Mouse (Mus musculus) megakaryocyte, embryonic 14.5 days (primary cell): ENCODE data around the gene Nbeal2. TPM values are rescaled to one million over a fixed set of nuclear protein-coding genes. Genes with fewer than 3 reads are reported as not detected.
A peak's percentile ranks its signal among the peaks of the same experiment; 100 is the strongest.

Source experiments
- H3K27me3 ChIP-seq: replicated peaks from 2 replicates; pipeline ENCODE3; 2012; ENCODE audit warnings: inconsistent platforms
- H3K36me3 ChIP-seq: replicated peaks from 2 replicates; pipeline ENCODE3; 2012; ENCODE audit warnings: low read length, inconsistent platforms, mixed read lengths
- H3K4me1 ChIP-seq: 2 replicates; pipeline ENCODE4 v1.6.1; 2012; ENCODE audit warnings: inconsistent platforms
- H3K4me3 ChIP-seq: replicated peaks from 2 replicates; pipeline ENCODE3; 2012; ENCODE audit warnings: moderate library complexity, mild to moderate bottlenecking, inconsistent platforms
- H3K9me3 ChIP-seq: 2 replicates; pipeline ENCODE4 v1.6.1; 2012; ENCODE audit warnings: inconsistent platforms
- FLI1 ChIP-seq: IDR thresholded peaks from 2 replicates; pipeline ENCODE4 v1.6.1; 2012; ENCODE audit warnings: low read length, inconsistent platforms, mixed read lengths
- GATA1 ChIP-seq: IDR thresholded peaks from 3 replicates; pipeline ENCODE4 v1.6.1; 2012; ENCODE audit warnings: mixed read lengths, low read length, inconsistent platforms, borderline replicate concordance
- polyA plus RNA-seq: library from polyadenylated mRNA; stranded (reverse); fragments of >175 nt; gene quantifications from 2 replicates; pipeline ENCODE4 v1.2.3, GENCODE M21; 2012; ENCODE audit warnings: low replicate concordance; ENCODE audit not compliant: insufficient read depth

Nbeal2 gene
- polyA plus RNA-seq: 102 and 106 TPM in 2 replicates

GRCm38 (mm10) chr9:110653655-110654461, at the start of gene Nbeal2:
Gene Nbeal2, minus strand, starts transcription at chr9:110654161.
- Histone ChIP-seq H3K4me3 (peak within 1 kb of the TSS; percentile 98), H3K9me3 (no peaks in the 10 kb centered on the region), H3K4me1 (peaks cover 75% of the 10 kb centered on the region), H3K36me3 (peaks cover 34% of the 10 kb centered on the region), H3K27me3 (no peaks in the 10 kb centered on the region)
- TF ChIP-seq GATA1: no peak
- TF ChIP-seq FLI1: no peak

GRCm38 (mm10) chr9:110702848-110703247, 48.9 kb upstream of the Nbeal2 start:
- H3K4me1 ChIP-seq: peaks cover 71% of the 10 kb centered on the region
- H3K36me3 ChIP-seq: peaks cover 88% of the 10 kb centered on the region
- no peak for TF ChIP-seq GATA1
- no peak for TF ChIP-seq FLI1
- no peaks in the 10 kb centered on the region for H3K9me3 ChIP-seq
- no peaks in the 10 kb centered on the region for H3K27me3 ChIP-seq
- no peak overlapping the region for H3K4me3 ChIP-seq

GRCm38 (mm10) chr9:110701114-110702032, 47.4 kb upstream of the Nbeal2 start:
- TF ChIP-seq GATA1: no peak
- TF ChIP-seq FLI1: no peak
- H3K9me3 ChIP-seq: no peaks in the 10 kb centered on the region
- H3K36me3 ChIP-seq: peaks cover 88% of the 10 kb centered on the region
- H3K27me3 ChIP-seq: no peaks in the 10 kb centered on the region
- H3K4me1 ChIP-seq: peaks cover 69% of the 10 kb centered on the region
- H3K4me3 ChIP-seq: no peak overlapping the region

GRCm38 (mm10) chr9:110699574-110699973, 45.6 kb upstream of the Nbeal2 start:
- H3K4me1 ChIP-seq: peaks cover 76% of the 10 kb centered on the region
- no peaks in the 10 kb centered on the region for H3K27me3 ChIP-seq
- H3K4me3 ChIP-seq: no peak overlapping the region
- TF ChIP-seq GATA1 (no peak), FLI1 (no peak)
- H3K9me3 ChIP-seq: no peaks in the 10 kb centered on the region
- H3K36me3 ChIP-seq: peaks cover 92% of the 10 kb centered on the region

- Histone ChIP-seq H3K27me3 (no peaks in the 10 kb centered on the region), H3K4me3 (no peak overlapping the region), H3K36me3 (peaks cover 92% of the 10 kb centered on the region), H3K9me3 (no peaks in the 10 kb centered on the region), H3K4me1 (peaks cover 76% of the 10 kb centered on the region)
- TF ChIP-seq FLI1 (no peak), GATA1 (no peak)
These were observed 43.5 kb upstream of the Nbeal2 start for GRCm38 (mm10) chr9:110697465-110697864.

- Histone ChIP-seq H3K4me1 (peaks cover 66% of the 10 kb centered on the region), H3K9me3 (no peaks in the 10 kb centered on the region), H3K36me3 (peaks cover 92% of the 10 kb centered on the region), H3K27me3 (no peaks in the 10 kb centered on the region), H3K4me3 (no peak overlapping the region)
- no peak for TF ChIP-seq GATA1
- no peak for TF ChIP-seq FLI1
These were observed 42.5 kb upstream of the Nbeal2 start for GRCm38 (mm10) chr9:110696427-110696826.

GRCm38 (mm10) chr9:110695165-110695755, 41.3 kb upstream of the Nbeal2 start:
- peaks cover 92% of the 10 kb centered on the region for H3K36me3 ChIP-seq
- peaks cover 66% of the 10 kb centered on the region for H3K4me1 ChIP-seq
- TF ChIP-seq GATA1 (no peak), FLI1 (no peak)
- H3K9me3 ChIP-seq: no peaks in the 10 kb centered on the region
- H3K27me3 ChIP-seq: no peaks in the 10 kb centered on the region
- no peak overlapping the region for H3K4me3 ChIP-seq

- H3K27me3 ChIP-seq: no peaks in the 10 kb centered on the region
- H3K4me1 ChIP-seq: peaks cover 80% of the 10 kb centered on the region
- TF ChIP-seq GATA1 (no peak), FLI1 (no peak)
- H3K36me3 ChIP-seq: peaks cover 77% of the 10 kb centered on the region
- no peaks in the 10 kb centered on the region for H3K9me3 ChIP-seq
- no peak overlapping the region for H3K4me3 ChIP-seq
These were observed 35.4 kb upstream of the Nbeal2 start for GRCm38 (mm10) chr9:110689261-110689779.

GRCm38 (mm10) chr9:110687846-110688245, 33.9 kb upstream of the Nbeal2 start:
- no peak for TF ChIP-seq FLI1
- no peak for TF ChIP-seq GATA1
- no peaks in the 10 kb centered on the region for H3K27me3 ChIP-seq
- no peaks in the 10 kb centered on the region for H3K9me3 ChIP-seq
- peaks cover 64% of the 10 kb centered on the region for H3K36me3 ChIP-seq
- H3K4me3 ChIP-seq: no peak overlapping the region
- peaks cover 85% of the 10 kb centered on the region for H3K4me1 ChIP-seq
